Mouse (Mus musculus) midbrain, embryonic 13.5 days (tissue): ENCODE measurements at regions not wholly inside any gene's neighbourhood (a gene's known extent, or its start where the extent isn't known, plus 50 kb on each side); places are given as distances from the start of the nearest gene placed in this dataset.
A peak's percentile ranks its signal among the peaks of the same experiment; 100 is the strongest.

Experiments used
- ATAC-seq: fragments of 200-750 bp; cut with Nextera tagmentation; 2 replicates; pipeline ENCODE4 v1.8.0; 2017; ENCODE audit warnings: mild to moderate bottlenecking, moderate TSS enrichment, moderate library complexity
- H3K27ac ChIP-seq: fragments of 300-500 bp; sonication (generic); 2 replicates; pipeline ENCODE4 v1.5.1; 2015; ENCODE audit warnings: inconsistent platforms, mild to moderate bottlenecking, moderate library complexity
- H3K27me3 ChIP-seq: fragments of 300-500 bp; sonication (generic); 2 replicates; pipeline ENCODE4 v1.6.1; 2015; ENCODE audit warnings: mild to moderate bottlenecking, inconsistent platforms
- H3K36me3 ChIP-seq: fragments of 300-500 bp; sonication (generic); 2 replicates; pipeline ENCODE4 v1.6.1; 2015; ENCODE audit warnings: mild to moderate bottlenecking, inconsistent platforms
- H3K4me1 ChIP-seq: fragments of 300-500 bp; sonication (generic); replicated peaks from 2 replicates; pipeline ENCODE4 v1.6.1; 2015; ENCODE audit warnings: inconsistent platforms
- H3K4me2 ChIP-seq: fragments of 300-500 bp; sonication (generic); replicated peaks from 2 replicates; pipeline ENCODE4 v1.6.1; 2015; ENCODE audit warnings: moderate library complexity, mild to moderate bottlenecking, inconsistent platforms
- H3K4me3 ChIP-seq: fragments of 300-500 bp; sonication (generic); replicated peaks from 2 replicates; pipeline ENCODE4 v1.5.1; 2015; ENCODE audit warnings: mild to moderate bottlenecking, inconsistent platforms
- H3K9ac ChIP-seq: fragments of 300-500 bp; sonication (generic); replicated peaks from 2 replicates; pipeline ENCODE4 v1.6.1; 2015; ENCODE audit warnings: mild to moderate bottlenecking, inconsistent platforms
- H3K9me3 ChIP-seq: fragments of 300-500 bp; sonication (generic); 2 replicates; pipeline ENCODE4 v1.6.1; 2016; ENCODE audit warnings: mild to moderate bottlenecking, inconsistent platforms
- WGBS: fragments of 180-500 bp; shearing (Covaris S2); methylation state at CpG from one replicate; pipeline ENCODE4 v1.1.7; 2015; 5-methylcytosine and 5-hydroxymethylcytosine counted together

- no peak overlapping the region for H3K9ac ChIP-seq
- H3K36me3 ChIP-seq = no peaks in the 10 kb centered on the region
- WGBS = 64% methylated on average over 3 of the region's 3 CpGs
- no peak overlapping the region for H3K4me3 ChIP-seq
- no peaks in the 10 kb centered on the region for H3K4me1 ChIP-seq
- H3K4me2 ChIP-seq = no peak overlapping the region
- H3K9me3 ChIP-seq = no peaks in the 10 kb centered on the region
- no peak for ATAC-seq
- H3K27me3 ChIP-seq = no peaks in the 10 kb centered on the region
- H3K27ac ChIP-seq = no peak overlapping the region
Measured at GRCm38 (mm10) chr3:111494891-111495290, 1244.1 kb upstream of the Prmt6 start.

GRCm38 (mm10) chr3:111489606-111490005 is 1238.8 kb upstream of the Prmt6 start:
- no peak overlapping the region for H3K4me3 ChIP-seq
- no peaks in the 10 kb centered on the region for H3K36me3 ChIP-seq
- no peak overlapping the region for H3K4me2 ChIP-seq
- H3K4me1 ChIP-seq = no peaks in the 10 kb centered on the region
- no peak for ATAC-seq
- H3K9me3 ChIP-seq = no peaks in the 10 kb centered on the region
- no peak overlapping the region for H3K27ac ChIP-seq
- no peaks in the 10 kb centered on the region for H3K27me3 ChIP-seq
- no peak overlapping the region for H3K9ac ChIP-seq

GRCm38 (mm10) chr3:111488438-111488837 is 1237.6 kb upstream of the Prmt6 start:
- no peak overlapping the region for H3K27ac ChIP-seq
- H3K4me1 ChIP-seq = no peaks in the 10 kb centered on the region
- H3K4me2 ChIP-seq = no peak overlapping the region
- WGBS = 76% methylated on average over 2 of the region's 2 CpGs
- H3K36me3 ChIP-seq = no peaks in the 10 kb centered on the region
- H3K9ac ChIP-seq = no peak overlapping the region
- no peaks in the 10 kb centered on the region for H3K9me3 ChIP-seq
- no peaks in the 10 kb centered on the region for H3K27me3 ChIP-seq
- 0 out of 2 replicates have a peak, but pooled peaks have one; percentile 27 for ATAC-seq
- H3K4me3 ChIP-seq = no peak overlapping the region
